Comparison of ENCODE assay signal across 8 mouse cellular contexts in genomic region chr5:111957698-111958097, GRCm38 (mm10).
DNase-seq lines count a peak whose midpoint lies in the region; ATAC-seq and TF ChIP-seq lines count a peak whose summit lies in the region.

No protein-coding gene starts in this region.

- intact Hi-C loops in gastrocnemius, postnatal 14 days (cut with DNase I; ENCODE audit: low total_unique reads) = no loop called here

- H3K4me1 ChIP-seq in lung, embryonic 14.5 days (ENCODE audit: insufficient read depth) = no peaks in the 10 kb centered on the region
- H3K4me1 ChIP-seq in embryonic facial prominence, embryonic 15.5 days = peaks cover 9% of the 10 kb centered on the region
- peaks cover 3% of the 10 kb centered on the region; the same call in 1 of the 2 replicates for H3K4me1 ChIP-seq in limb, embryonic 10.5 days
- peaks cover 9% of the 10 kb centered on the region; the same call in 1 of the 2 replicates for H3K4me1 ChIP-seq in neural tube, embryonic 14.5 days (ENCODE audit: control insufficient read depth, insufficient read depth, low read length)

- H3K9me3 ChIP-seq in lung, embryonic 14.5 days (ENCODE audit: low read depth, low read length) = no peaks in the 10 kb centered on the region
- no peaks in the 10 kb centered on the region for H3K9me3 ChIP-seq in embryonic facial prominence, embryonic 15.5 days (replicated peaks)
- H3K9me3 ChIP-seq in limb, embryonic 10.5 days (replicated peaks) = no peaks in the 10 kb centered on the region
- no peaks in the 10 kb centered on the region for H3K9me3 ChIP-seq in neural tube, embryonic 14.5 days (ENCODE audit: control insufficient read depth, low read length)

- no peak overlapping the region for H3K9ac ChIP-seq in lung, embryonic 14.5 days
- H3K9ac ChIP-seq in embryonic facial prominence, embryonic 15.5 days = no peak overlapping the region
- no peak overlapping the region for H3K9ac ChIP-seq in neural tube, embryonic 14.5 days (replicated peaks; ENCODE audit: low read depth, low read length)

- no peaks in the 10 kb centered on the region for H3K27me3 ChIP-seq in lung, embryonic 14.5 days (ENCODE audit: insufficient read depth, low read length)
- H3K27me3 ChIP-seq in embryonic facial prominence, embryonic 15.5 days = no peaks in the 10 kb centered on the region
- H3K27me3 ChIP-seq in limb, embryonic 10.5 days (ENCODE audit: low read depth, poor library complexity, severe bottlenecking) = peaks cover 31% of the 10 kb centered on the region
- H3K27me3 ChIP-seq in neural tube, embryonic 14.5 days (ENCODE audit: control insufficient read depth, insufficient read depth, low read length) = no peaks in the 10 kb centered on the region

- no peak for TF ChIP-seq CTCF in lung, embryonic 14.5 days (IDR thresholded peaks at IDR 0.05; ENCODE audit: low read depth)

- peak; percentile 70 for DNase-seq in lung, embryonic 14.5 days
- DNase-seq in lung, postnatal 14 days = no peak
- DNase-seq in limb, embryonic 10.5 days (ENCODE audit: low spot score) = peak; percentile 35
- no peak for DNase-seq in gastrocnemius, postnatal 14 days
- DNase-seq in thymus, postnatal 4 days = no peak
- DNase-seq in cerebellum, postnatal 10 days = no peak

- no peak overlapping the region for H3K4me3 ChIP-seq in lung, embryonic 14.5 days (ENCODE audit: low read depth, low read length)
- peak overlapping the region; percentile 13; the same call in 1 of the 2 replicates for H3K4me3 ChIP-seq in embryonic facial prominence, embryonic 15.5 days (replicated peaks)
- no peak overlapping the region for H3K4me3 ChIP-seq in limb, embryonic 10.5 days
- H3K4me3 ChIP-seq in neural tube, embryonic 14.5 days (ENCODE audit: low read depth, low read length) = no peak overlapping the region

- no peaks in the 10 kb centered on the region for H3K36me3 ChIP-seq in lung, embryonic 14.5 days (ENCODE audit: insufficient read depth)
- H3K36me3 ChIP-seq in embryonic facial prominence, embryonic 15.5 days = no peaks in the 10 kb centered on the region
- H3K36me3 ChIP-seq in limb, embryonic 10.5 days = no peaks in the 10 kb centered on the region
- H3K36me3 ChIP-seq in neural tube, embryonic 14.5 days (ENCODE audit: control insufficient read depth, insufficient read depth, low read length) = no peaks in the 10 kb centered on the region

- ATAC-seq in lung, embryonic 14.5 days (ENCODE audit: insufficient read depth) = no peak
- ATAC-seq in embryonic facial prominence, embryonic 15.5 days (ENCODE audit: insufficient number of reproducible peaks, low FRiP score, low TSS enrichment, low read depth) = no peak
- 0 out of 2 replicates have a peak, but pooled peaks have one; percentile 38 for ATAC-seq in neural tube, embryonic 14.5 days (ENCODE audit: low read depth)

- H3K4me2 ChIP-seq in lung, embryonic 14.5 days = 0 out of 2 replicates have a peak overlapping the region, but pooled peaks have one; percentile 15
- H3K4me2 ChIP-seq in embryonic facial prominence, embryonic 15.5 days (replicated peaks) = peak overlapping the region; percentile 38
- H3K4me2 ChIP-seq in neural tube, embryonic 14.5 days (ENCODE audit: low read depth, low read length) = peak overlapping the region; percentile 34; the same call in 1 of the 2 replicates

- no peak overlapping the region for H3K27ac ChIP-seq in lung, embryonic 14.5 days (ENCODE audit: low read depth)
- H3K27ac ChIP-seq in embryonic facial prominence, embryonic 15.5 days (replicated peaks) = no peak overlapping the region
- H3K27ac ChIP-seq in limb, embryonic 10.5 days = no peak overlapping the region
- no peak overlapping the region for H3K27ac ChIP-seq in neural tube, embryonic 14.5 days (ENCODE audit: low read depth, low read length)

- WGBS in lung, embryonic 14.5 days = 49% methylated on average over 28 of the region's 28 CpGs
- WGBS in embryonic facial prominence, embryonic 15.5 days = 40% methylated on average over 28 of the region's 28 CpGs
- 72% methylated on average over 28 of the region's 28 CpGs for WGBS in limb, embryonic 10.5 days
- 24% methylated on average over 28 of the region's 28 CpGs for WGBS in neural tube, embryonic 14.5 days

Comparison
In these comparisons a context has a peak if more than half of its experiments do, and no peak if none do; other contexts are left out.
1. DNase-seq: peak in lung, embryonic 14.5 days (single experiment) and limb, embryonic 10.5 days (single experiment); none in lung, postnatal 14 days (single experiment), gastrocnemius, postnatal 14 days (single experiment), thymus, postnatal 4 days (single experiment) and cerebellum, postnatal 10 days (0 of 2).
2. Peak in every context shown above with its lines, with median percentiles within 50 percentile points of each other: H3K4me2 ChIP-seq.